Mouse (Mus musculus): Measurements from ENCODE around the gene Ube2l6. TPM values are rescaled to one million over a fixed set of nuclear protein-coding genes. Genes with fewer than 3 reads are reported as not detected.

Gene Ube2l6
- polyA plus RNA-seq, 1 experiment from 2014 or later, result 117 TPM

- H3K9ac ChIP-seq (ENCODE audit: low read depth, low read length), result no peak overlapping the region
- no peaks in the 10 kb centered on the region for H3K9me3 ChIP-seq (ENCODE audit: control insufficient read depth)
- no peak overlapping the region for H3K4me3 ChIP-seq (ENCODE audit: low read depth, low read length)
- H3K4me2 ChIP-seq (replicated peaks; ENCODE audit: low read depth), result no peak overlapping the region
- no peak for ATAC-seq
- no peaks in the 10 kb centered on the region for H3K27me3 ChIP-seq (replicated peaks; ENCODE audit: control insufficient read depth, insufficient read depth, low read length)
- no peaks in the 10 kb centered on the region for H3K4me1 ChIP-seq (replicated peaks; ENCODE audit: control insufficient read depth, insufficient read depth, low read length)
- peaks cover 19% of the 10 kb centered on the region for H3K36me3 ChIP-seq (ENCODE audit: control insufficient read depth, insufficient read depth)
- WGBS, result 100% methylated on average over 1 of the region's 1 CpGs
- TF ChIP-seq CTCF (IDR thresholded peaks at IDR 0.05; ENCODE audit: low read depth), result no peak
- no peak overlapping the region for H3K27ac ChIP-seq (ENCODE audit: low read depth, low read length)
Observed at GRCm38 (mm10) chr2:84858551-84858950, 59.9 kb downstream of the Ube2l6 start.

Other genes with a start within 250 kb of the Ube2l6 start
- 45.4 and 46.1 TPM in 2 replicates for gene Ctnnd1, start 148.1 kb upstream of the Ube2l6 start, polyA plus RNA-seq (2015; fragmentation: Nextera tagmentation; extraction: Ambion mirVana)
- 0.07 TPM in 1 of 2 replicates, not detected in the other for gene Btbd18, start 139.7 kb upstream of the Ube2l6 start, polyA plus RNA-seq (2015; fragmentation: Nextera tagmentation; extraction: Ambion mirVana)
- gene Selenoh, start 128.1 kb upstream of the Ube2l6 start, polyA plus RNA-seq (2015; fragmentation: Nextera tagmentation; extraction: Ambion mirVana), result 83.4 and 90.7 TPM in 2 replicates
- not detected in 2 replicates for gene Gm28635, start 120.8 kb upstream of the Ube2l6 start, polyA plus RNA-seq (2015; fragmentation: Nextera tagmentation; extraction: Ambion mirVana)
- gene Med19, start 120.4 kb upstream of the Ube2l6 start, polyA plus RNA-seq (2015; fragmentation: Nextera tagmentation; extraction: Ambion mirVana), result 20.6 and 21.0 TPM in 2 replicates
- 81.7 and 85.0 TPM in 2 replicates for gene Tmx2, start 119.7 kb upstream of the Ube2l6 start, polyA plus RNA-seq (2015; fragmentation: Nextera tagmentation; extraction: Ambion mirVana)
- gene Zdhhc5, start 83.6 kb upstream of the Ube2l6 start, polyA plus RNA-seq (2015; fragmentation: Nextera tagmentation; extraction: Ambion mirVana), result 27.6 and 28.4 TPM in 2 replicates
- 18.1 and 21.8 TPM in 2 replicates for gene Clp1, start 71.5 kb upstream of the Ube2l6 start, polyA plus RNA-seq (2015; fragmentation: Nextera tagmentation; extraction: Ambion mirVana)
- gene Ypel4, start 64.8 kb upstream of the Ube2l6 start, polyA plus RNA-seq (2015; fragmentation: Nextera tagmentation; extraction: Ambion mirVana), result 1.8 and 1.9 TPM in 2 replicates
- 2.2 and 2.5 TPM in 2 replicates for gene Gm19426, start 55.2 kb upstream of the Ube2l6 start, polyA plus RNA-seq (2015; fragmentation: Nextera tagmentation; extraction: Ambion mirVana)
- gene Serping1, start 23.4 kb upstream of the Ube2l6 start, polyA plus RNA-seq (2015; fragmentation: Nextera tagmentation; extraction: Ambion mirVana), result 49.4 and 50.7 TPM in 2 replicates
- gene Smtnl1, start 23.8 kb downstream of the Ube2l6 start, polyA plus RNA-seq (2015; fragmentation: Nextera tagmentation; extraction: Ambion mirVana), result 0.46 and 0.81 TPM in 2 replicates
- gene Timm10, start 28.2 kb downstream of the Ube2l6 start, polyA plus RNA-seq (2015; fragmentation: Nextera tagmentation; extraction: Ambion mirVana), result 51.9 and 59.2 TPM in 2 replicates
- 3.6 and 4.1 TPM in 2 replicates for gene Slc43a1, start 40.0 kb downstream of the Ube2l6 start, polyA plus RNA-seq (2015; fragmentation: Nextera tagmentation; extraction: Ambion mirVana)
- gene Rtn4rl2, start 87.9 kb downstream of the Ube2l6 start, polyA plus RNA-seq (2015; fragmentation: Nextera tagmentation; extraction: Ambion mirVana), result 0.98 and 1.0 TPM in 2 replicates
- 42.5 and 48.0 TPM in 2 replicates for gene Slc43a3, start 137.8 kb downstream of the Ube2l6 start, polyA plus RNA-seq (2015; fragmentation: Nextera tagmentation; extraction: Ambion mirVana)
- not detected in 2 replicates for gene Prg2, start 181.6 kb downstream of the Ube2l6 start, polyA plus RNA-seq (2015; fragmentation: Nextera tagmentation; extraction: Ambion mirVana)
- not detected in 2 replicates for gene Prg3, start 189.4 kb downstream of the Ube2l6 start, polyA plus RNA-seq (2015; fragmentation: Nextera tagmentation; extraction: Ambion mirVana)
- gene Ssrp1, start 238.4 kb downstream of the Ube2l6 start, polyA plus RNA-seq (2015; fragmentation: Nextera tagmentation; extraction: Ambion mirVana), result 71.9 and 73.0 TPM in 2 replicates
- 0.18 and 0.26 TPM in 2 replicates for gene P2rx3, start 238.6 kb downstream of the Ube2l6 start, polyA plus RNA-seq (2015; fragmentation: Nextera tagmentation; extraction: Ambion mirVana)
- 18.0 and 19.5 TPM in 2 replicates for gene Tnks1bp1, start 249.2 kb downstream of the Ube2l6 start, polyA plus RNA-seq (2015; fragmentation: Nextera tagmentation; extraction: Ambion mirVana)

All from intestine, postnatal 0 days (tissue).